Mouse (Mus musculus) A20 (cell line): ENCODE measurements around the gene Lin7a.
A peak's percentile ranks its signal among the peaks of the same experiment; 100 is the strongest.

ENCODE experiments used
- DNase-seq: peaks from one replicate; pipeline ENCODE4 v3.0.0-alpha.2; 2011; ENCODE audit warnings: low read depth, low spot score

Lin7a gene

GRCm38 (mm10) chr10:107251271-107251670, 20.2 kb upstream of the Lin7a start:
- no peak for DNase-seq

GRCm38 (mm10) chr10:107251801-107252502, 19.5 kb upstream of the Lin7a start:
- no peak for DNase-seq

DNA sequence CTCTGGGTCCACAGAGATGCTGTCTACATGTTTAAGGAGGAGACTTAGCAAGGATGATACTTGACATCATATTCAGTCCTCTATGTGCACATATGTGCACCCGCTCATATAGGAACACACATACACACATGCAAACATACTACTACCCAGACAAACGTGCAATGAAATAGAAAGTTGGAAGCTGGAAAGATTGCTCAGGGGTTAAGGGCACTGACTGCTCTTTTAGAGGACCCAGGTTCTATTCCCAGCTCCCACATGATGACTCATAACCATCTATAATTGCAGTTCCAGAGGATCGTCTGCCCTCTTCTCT, 19.0 kb upstream of the Lin7a start:
- DNase-seq, result no peak

- DNase-seq, result no peak
Measured at GRCm38 (mm10) chr10:107253191-107253965, 18.1 kb upstream of the Lin7a start.

- no peak for DNase-seq
Measured at GRCm38 (mm10) chr10:107254656-107255055, 16.8 kb upstream of the Lin7a start.

- DNase-seq, result no peak
Measured at GRCm38 (mm10) chr10:107255351-107256050, 16.0 kb upstream of the Lin7a start.

DNA sequence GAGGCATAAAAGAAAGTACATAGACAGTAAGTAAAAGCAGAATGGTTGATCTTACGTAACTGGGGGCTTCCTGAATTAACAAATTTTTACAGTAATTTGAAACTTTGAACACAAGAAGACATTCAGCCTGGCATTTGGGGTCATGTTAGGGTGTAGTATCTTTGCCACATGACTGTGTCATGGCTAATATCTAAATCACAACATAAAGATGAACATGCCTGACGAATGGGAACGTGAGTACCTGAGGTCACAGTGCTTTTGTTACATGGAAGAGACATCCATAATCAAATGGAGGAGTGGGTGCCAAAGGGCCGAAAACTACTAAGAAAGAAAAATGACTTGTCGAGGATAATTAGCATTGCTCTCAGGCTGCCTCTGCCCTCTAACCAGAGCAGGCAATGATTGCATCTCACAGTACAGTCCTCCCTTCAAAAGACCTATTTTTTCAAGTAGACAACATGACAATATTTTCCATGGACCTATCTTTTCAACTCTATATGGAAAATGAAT, 15.0 kb upstream of the Lin7a start:
- DNase-seq, result no peak

GRCm38 (mm10) chr10:107260428-107260827, 11.1 kb upstream of the Lin7a start:
- DNase-seq, result no peak

- DNase-seq, result no peak
Measured at GRCm38 (mm10) chr10:107272131-107272803, 781 bp downstream of the Lin7a start.

DNA sequence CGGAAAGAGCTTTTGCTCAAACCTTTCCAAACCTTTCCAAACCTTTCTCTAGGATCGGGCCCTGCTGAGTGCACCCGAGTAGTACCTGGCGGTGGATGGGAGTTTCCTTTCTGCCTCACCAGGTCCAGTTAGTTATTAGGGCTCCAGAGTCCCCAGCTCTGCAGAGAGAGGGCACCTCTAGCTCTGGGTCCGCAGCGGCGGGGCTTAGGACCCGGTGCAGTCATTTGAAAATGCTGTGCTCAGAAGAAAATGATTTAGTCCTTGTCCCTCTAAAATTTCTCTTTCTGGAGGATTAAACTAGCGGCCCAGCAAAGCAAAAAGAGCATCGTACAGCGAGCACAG, 1.3 kb downstream of the Lin7a start:
- DNase-seq, result no peak

GRCm38 (mm10) chr10:107273848-107274247, 2.4 kb downstream of the Lin7a start:
- DNase-seq, result no peak

GRCm38 (mm10) chr10:107274785-107275184, 3.3 kb downstream of the Lin7a start:
- peak; percentile 20 for DNase-seq

DNA sequence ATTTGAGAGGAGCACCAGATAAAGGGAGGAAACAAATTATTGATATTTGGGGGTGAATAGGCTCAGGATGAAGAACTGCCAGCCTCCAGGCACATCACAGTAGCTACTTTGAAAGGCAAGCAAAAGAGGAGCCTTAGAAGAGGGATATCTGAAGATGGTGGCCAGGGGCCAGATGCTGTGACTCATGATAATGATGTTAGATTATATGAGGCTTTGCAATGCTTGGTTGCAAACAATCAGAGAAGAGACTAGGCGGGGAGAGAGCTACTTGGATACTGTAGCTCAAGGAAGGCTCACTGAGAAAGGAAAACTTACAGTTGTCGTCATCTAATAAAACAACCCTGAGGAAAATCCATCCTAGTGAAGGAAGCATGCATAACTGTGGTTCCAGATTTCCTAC, 5.2 kb downstream of the Lin7a start:
- DNase-seq, result no peak

- no peak for DNase-seq
Measured at GRCm38 (mm10) chr10:107293934-107294664, 22.6 kb downstream of the Lin7a start.

- no peak for DNase-seq
Measured at GRCm38 (mm10) chr10:107300587-107301248, 29.2 kb downstream of the Lin7a start.

GRCm38 (mm10) chr10:107310964-107311490, 39.5 kb downstream of the Lin7a start:
- no peak for DNase-seq

GRCm38 (mm10) chr10:107312609-107313008, 41.1 kb downstream of the Lin7a start:
- DNase-seq, result no peak

GRCm38 (mm10) chr10:107313395-107313794, 41.9 kb downstream of the Lin7a start:
- no peak for DNase-seq

GRCm38 (mm10) chr10:107315251-107315650, 43.8 kb downstream of the Lin7a start:
- no peak for DNase-seq

DNA sequence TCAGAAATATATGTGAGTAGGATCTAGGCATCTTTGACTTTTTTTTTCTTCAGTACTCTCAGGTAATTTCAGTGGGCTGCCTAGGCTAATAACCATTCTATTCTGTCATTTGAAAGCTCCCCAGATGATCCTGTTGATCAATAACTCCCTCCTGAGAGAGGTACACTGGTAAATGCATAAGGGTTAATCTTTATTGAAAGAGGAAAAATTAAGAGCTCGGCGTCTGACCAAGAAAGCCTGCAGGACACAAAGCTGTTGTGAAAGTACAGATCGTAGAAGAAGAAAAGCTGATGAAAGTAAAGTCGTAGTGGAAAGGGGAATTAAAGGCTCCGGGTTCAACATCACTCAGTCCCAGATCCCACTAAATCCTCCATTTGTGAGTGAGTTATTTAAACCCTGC, 44.2 kb downstream of the Lin7a start:
- DNase-seq, result no peak

DNA sequence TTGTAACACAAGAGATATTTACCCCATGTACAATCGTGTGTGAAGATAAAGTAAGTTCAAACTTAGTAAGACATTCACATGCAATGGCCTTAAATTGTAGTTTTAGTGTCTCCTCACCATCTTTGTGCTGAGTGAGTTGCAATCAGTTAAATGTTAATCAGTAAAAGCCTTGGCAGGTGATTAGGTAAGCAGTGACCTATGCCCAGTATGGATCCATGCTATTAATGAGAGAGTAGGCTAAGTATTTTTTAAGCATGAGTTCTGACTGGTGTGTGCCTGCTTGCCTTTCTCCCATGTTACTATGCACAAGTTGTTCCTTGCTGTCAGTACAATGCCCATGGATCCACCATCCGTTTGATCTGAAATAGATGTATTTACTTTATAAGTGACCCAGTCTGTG, 44.6 kb downstream of the Lin7a start:
- DNase-seq, result no peak
